Mouse (Mus musculus): ENCODE results near the gene Rbm31y. TPM values are rescaled to one million over a fixed set of nuclear protein-coding genes. Genes with fewer than 3 reads are reported as not detected.
"Not testable (repeated sequence)": the region's sequence is repeated elsewhere in the genome, so short reads cannot be mapped to it uniquely, and the experiment has no call there.

Rbm31y gene
- not detected in 2 replicates for polyA plus RNA-seq (2015; fragmentation: Nextera tagmentation; extraction: Ambion mirVana)

DNA sequence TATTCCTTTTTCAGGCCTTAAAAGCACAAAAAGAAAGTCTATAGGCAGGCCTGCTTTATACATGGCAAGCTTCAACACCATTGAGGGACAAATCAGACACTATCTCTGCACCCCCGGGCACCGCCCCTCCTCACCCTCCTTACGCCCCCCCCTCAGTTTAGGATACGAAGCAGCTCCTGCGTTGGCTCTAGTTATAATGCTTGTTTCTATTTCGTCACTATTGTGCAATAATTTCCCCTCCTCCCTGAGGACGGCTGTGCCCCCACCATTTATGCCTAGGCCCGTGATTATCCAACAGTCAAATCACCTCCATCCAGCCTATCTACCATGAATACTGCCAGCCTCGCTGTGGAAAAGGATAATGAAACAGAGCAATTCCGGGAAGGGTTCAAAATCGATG lies at the start of gene Rbm31y:
Gene Rbm31y (plus strand): TSS at position 301 of the 400 bp plus-strand sequence.
- not testable (repeated sequence) for H3K9ac ChIP-seq; H3K9me3 ChIP-seq; ATAC-seq (ENCODE audit: low FRiP score, low read depth); H3K4me2 ChIP-seq (replicated peaks); H3K4me3 ChIP-seq; H3K27ac ChIP-seq; H3K4me1 ChIP-seq; H3K27me3 ChIP-seq; H3K36me3 ChIP-seq
- no CpG with 5 or more reads among the region's 11 CpGs for WGBS

All from limb, embryonic 13.5 days (tissue).